Mouse (Mus musculus) telencephalon, adult 2 months (tissue): ENCODE measurements around the gene Fam178b.

Source experiments
- DNase-seq: peaks from one replicate; pipeline ENCODE4 v3.0.0-alpha.2; 2011; ENCODE audit warnings: low read depth, low spot score

The Fam178b gene

GRCm38 (mm10) chr1:36524058-36524457, 158.9 kb downstream of the Fam178b start:
- no peak for DNase-seq

DNA sequence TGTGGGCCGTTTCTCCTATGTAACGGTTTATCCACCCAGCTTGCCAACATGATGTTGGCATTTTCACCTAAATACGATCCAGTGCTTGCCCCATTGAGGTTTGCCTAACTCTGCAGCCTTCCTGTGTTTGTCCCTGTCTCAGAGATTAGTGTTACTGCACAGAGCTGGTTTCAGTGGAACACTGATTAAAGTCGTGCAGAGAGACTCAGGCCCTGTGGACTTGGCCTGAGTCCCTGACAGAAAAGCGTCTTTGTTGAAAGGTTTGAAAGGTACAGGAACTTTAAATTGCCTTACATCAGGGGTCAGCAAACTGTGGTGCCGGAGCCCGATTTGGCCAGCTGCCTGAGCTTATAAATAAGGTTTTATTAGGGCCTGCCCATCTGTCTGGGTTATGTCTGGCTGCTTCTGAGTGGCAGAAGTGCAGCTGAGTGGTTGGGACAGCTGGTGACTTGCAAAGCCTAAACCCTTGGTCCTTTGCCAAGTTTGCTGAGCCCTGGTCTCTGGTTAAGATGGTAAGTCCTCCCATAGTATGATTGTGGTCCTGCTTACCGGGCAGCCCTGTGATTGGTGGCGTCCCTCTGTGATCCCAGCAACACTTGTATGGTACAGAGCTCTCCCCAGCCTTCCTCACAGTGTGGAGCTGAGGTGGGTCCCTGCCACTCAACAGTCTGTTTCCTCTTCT, 159.5 kb downstream of the Fam178b start:
- DNase-seq: no peak

GRCm38 (mm10) chr1:36522210-36522609, 160.8 kb downstream of the Fam178b start:
- no peak for DNase-seq

DNA sequence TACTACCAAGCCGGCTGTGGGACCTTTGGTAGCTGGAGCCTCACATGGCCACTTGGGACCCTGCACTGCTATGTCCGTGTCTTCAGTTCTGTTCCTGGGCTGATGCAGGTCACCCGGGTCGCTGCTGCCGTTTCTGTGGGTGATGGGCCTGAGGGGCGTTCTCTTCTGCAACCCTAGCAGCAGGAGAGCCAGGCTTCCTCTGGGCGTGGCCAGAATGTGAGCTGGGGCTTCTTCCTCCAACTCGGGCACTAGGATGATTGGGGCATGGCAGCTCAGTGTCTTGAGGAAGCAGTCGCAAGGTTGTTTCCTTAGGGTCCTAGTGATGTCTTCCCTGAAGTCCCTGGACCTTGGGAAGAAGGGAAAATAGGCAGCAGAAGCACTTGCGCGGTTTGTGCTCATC, 163.4 kb downstream of the Fam178b start:
- DNase-seq: no peak

- no peak for DNase-seq
Measured at GRCm38 (mm10) chr1:36518259-36518658, 164.7 kb downstream of the Fam178b start.

DNA sequence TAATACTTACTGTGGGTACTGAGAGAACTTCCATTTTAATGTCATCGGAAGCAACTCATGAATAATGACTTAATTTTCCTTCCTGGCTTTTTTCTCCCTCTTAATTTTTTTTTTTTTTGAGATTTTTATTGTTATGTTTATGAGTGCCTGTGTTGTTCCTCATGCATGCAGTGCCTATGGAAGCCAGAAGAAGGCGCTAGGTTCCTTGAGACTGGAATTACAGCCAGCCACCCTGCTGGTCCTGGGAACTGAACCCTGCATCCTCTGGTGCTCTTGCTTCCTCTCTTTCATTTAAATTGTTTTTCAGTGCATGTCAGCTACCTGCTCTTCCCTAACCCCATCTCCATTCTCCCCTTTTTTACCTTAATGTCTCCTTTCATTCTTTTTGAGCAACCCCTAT, 169.3 kb downstream of the Fam178b start:
- DNase-seq: no peak

GRCm38 (mm10) chr1:36513310-36513709, 169.7 kb downstream of the Fam178b start:
- DNase-seq: no peak

GRCm38 (mm10) chr1:36512966-36513280, 170.1 kb downstream of the Fam178b start:
- no peak for DNase-seq
